Mouse (Mus musculus): ENCODE results near the gene Col23a1.

Gene Col23a1

DNA sequence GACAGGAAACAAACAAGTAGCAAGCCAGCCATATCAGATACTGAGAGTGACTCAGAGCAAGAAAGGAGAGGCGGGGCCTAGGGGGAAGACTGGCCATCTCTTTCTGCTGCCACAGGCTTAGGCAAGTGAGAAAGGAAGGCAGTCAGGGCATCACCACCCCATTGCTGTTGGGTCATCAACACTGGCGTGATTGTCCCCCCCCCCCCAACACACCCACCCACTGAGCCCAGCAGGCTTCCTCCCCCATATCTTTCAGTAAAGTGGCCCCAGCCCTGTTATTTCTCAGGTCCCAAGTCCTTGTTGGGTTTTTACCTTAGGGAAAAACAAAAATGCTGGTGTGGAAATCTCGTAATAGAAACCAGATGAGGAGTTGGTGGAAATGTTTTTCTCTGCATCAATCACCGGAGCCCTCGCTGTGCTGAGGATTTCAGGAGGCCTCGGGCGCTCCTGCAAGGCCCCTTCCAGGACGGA, 195.4 kb downstream of the Col23a1 start:
- DNase-seq (ENCODE audit: low spot score in 2 of 2), result no peak

DNA sequence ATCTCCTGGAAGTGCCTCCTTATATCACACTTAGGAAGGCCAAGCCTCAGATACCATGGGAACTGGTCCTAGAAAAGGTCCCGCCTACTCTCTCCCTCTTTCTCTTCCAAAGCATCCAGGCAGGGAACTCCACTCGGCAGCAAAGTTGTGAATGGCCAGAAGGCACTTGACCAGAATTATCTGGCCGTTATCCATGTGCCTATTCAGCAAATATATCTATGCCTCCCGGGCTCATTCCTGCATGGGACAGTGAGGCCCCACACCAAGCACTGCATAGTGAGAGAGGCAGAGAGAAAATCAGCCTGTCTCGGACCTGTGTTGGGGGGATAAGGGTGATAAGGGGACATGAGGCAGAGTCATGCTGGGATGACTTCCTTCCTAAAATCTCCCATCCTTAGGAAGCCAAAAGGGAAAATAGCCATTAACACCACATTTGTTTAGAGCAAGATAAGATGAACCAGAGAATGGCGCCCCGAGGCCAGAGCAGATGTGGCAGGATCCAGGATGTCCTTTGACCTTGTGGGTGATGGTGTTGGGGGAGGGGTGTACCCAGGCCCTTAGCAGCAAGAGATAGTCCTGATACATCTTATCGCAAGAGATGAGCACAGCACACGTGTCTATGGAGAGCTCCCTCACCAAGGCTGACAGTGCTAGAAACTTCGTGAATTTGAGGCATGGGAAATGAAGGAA, 196.2 kb downstream of the Col23a1 start:
- DNase-seq (ENCODE audit: low spot score in 2 of 2), result no peak

DNA sequence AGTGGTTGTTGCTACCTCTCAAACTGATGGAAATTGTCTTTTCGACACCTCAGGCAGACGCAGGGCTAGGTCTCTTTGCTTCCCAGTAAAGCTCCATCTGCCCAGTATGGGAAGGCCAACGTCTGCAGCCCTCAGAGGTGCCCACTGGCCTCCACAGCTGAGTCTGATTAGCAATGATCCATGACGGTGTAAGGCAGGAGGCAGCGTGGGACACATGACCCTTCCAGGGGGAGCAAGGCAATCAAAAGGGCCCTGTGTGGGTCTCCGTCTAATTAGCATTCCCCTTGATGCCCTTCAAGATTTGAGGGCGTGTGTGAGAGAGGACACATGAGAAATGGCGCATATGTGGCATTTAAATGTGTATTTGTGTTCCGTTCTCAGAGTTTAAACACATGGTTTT, 199.1 kb downstream of the Col23a1 start:
- DNase-seq (ENCODE audit: low spot score in 2 of 2), result no peak

DNA sequence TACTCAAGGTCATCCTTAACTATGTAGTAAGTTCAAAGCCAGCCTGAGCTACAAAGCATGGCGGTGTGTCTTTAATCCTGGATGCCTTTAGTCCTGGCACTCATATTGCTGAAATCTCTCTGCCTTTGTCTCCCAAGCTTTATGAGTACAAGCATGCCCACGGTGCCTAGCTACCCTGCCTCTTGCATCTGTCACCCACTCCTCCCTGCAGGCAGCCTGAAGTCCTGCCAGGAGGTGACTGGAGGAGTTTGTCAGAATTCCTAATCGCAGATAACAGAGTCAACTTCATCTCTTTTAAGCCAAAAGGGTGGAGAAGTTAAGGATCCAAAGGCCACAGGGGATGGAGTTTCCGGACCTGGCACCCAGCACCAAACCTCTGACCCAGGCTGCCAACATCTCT, 203.7 kb downstream of the Col23a1 start:
- DNase-seq (ENCODE audit: low spot score in 2 of 2), result no peak

DNA sequence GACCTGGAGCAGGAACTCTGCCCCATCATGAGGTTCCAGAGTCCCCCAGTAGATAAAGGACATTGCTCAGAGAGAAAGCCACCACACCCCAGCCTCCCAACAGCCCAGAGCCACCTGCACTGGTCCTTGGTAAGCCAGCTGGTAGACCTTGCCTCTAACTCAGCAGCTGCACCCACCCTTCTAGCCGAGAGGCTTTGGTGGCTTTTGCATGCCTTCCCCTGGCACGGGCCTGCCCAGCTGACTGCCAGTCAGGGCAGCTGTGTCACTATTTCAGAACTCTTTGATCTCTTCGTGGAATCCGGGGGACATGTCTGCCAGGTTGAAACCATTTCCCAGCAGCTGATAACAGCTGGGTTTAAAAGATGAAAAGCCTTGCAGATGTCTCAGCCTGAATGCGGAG, 204.5 kb downstream of the Col23a1 start:
- DNase-seq (ENCODE audit: low spot score in 2 of 2), result no peak

DNA sequence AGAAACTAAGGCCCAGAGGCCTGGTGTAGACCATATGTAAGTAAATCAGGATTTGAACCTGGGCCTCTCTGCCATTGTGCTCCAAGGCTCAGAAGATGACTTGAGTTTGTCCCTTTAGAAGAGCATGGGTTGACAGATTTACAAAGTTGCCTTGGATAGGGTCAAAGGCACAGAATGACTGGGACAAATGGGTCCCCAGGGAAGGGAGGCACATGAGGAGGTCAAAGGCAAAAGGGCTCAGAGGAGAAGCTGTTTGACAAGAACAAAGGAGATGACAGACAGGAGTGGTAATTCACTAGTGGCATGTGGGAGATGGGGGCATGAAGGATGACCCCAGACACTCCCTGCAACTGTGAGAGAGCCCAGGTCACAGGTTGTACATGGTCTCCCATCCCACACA, 210.1 kb downstream of the Col23a1 start:
- no peak for DNase-seq (ENCODE audit: low spot score in 2 of 2)

DNA sequence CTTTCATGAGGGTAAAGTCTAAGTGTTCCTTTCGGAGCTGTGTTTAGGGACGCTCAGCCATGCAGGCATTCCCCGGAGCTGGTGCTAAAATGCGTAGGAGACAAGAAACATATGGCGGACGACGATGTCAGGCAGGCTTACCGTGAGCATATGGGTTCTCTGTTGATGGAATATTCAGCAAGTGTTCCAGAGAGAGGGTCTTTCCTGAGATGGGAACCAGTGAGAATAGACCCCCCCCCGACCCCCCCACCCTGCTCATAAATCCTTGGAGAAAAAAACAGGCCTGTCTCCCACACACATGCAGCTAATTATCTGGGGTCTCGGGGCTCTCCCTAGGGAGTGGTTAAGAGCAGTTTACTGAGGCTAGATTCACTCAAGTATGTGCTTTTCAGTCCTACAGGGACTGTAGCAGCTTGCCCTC, 212.7 kb downstream of the Col23a1 start:
- DNase-seq (ENCODE audit: low spot score in 2 of 2), result no peak

DNA sequence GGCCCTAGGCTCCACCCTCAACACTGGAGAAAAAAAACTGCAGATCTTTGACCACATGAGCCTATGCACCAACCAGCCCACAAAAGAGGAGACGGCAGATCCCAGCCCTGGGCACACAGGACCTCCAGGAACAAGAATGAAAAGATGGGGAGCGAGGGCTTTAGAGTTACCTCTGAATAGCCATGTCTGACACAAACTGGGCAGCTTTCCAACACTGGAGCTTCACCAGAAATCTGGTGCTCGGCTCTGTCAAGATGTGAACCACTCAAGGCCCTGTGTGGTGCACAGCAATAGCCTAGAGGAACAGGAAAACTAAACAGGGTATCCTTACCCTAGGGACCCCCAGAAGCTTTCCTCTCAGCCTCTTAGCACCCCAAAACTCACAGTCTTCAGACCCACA, 215.2 kb downstream of the Col23a1 start:
- no peak for DNase-seq (ENCODE audit: low spot score in 2 of 2)

DNA sequence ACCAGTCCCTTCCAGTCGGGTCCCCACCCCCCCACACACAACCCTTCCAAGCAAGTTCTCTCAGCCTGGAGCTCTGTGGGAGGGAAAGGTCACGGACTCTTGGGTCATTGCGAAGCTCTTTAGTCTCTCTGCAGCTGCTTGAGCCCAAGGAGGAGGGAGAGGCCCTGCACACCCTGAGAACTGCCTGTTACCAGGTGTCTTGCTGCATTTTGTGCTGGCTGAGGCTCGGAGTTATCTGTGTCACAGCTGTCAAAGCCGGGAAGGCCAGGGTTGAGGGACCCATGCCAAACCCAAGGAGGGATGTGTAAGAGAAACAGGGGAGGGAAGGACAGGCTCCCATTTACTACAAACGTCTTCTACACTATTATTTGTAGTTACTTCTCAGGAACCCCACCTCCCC, 218.3 kb downstream of the Col23a1 start:
- no peak for DNase-seq (ENCODE audit: low spot score in 2 of 2)

DNA sequence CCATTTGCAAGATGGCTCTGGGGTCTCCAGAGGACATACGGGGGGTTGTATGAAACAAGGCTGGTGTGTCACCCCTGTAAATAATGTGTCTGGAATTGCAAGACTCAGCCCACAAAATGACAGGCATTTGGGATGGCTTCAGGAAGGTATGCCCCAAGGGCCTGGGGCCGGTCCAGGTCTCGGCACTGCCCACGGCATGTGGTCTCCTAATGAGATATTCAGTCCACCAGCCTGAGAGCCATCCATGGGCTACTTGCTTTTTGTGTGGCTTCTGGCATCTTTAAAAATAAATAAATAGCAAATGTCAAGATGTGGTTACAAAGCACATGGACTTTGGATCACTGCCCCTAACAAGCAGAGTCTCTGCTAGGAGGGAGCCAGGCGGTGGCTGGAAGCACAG, 219.5 kb downstream of the Col23a1 start:
- no peak for DNase-seq (ENCODE audit: low spot score in 2 of 2)

DNA sequence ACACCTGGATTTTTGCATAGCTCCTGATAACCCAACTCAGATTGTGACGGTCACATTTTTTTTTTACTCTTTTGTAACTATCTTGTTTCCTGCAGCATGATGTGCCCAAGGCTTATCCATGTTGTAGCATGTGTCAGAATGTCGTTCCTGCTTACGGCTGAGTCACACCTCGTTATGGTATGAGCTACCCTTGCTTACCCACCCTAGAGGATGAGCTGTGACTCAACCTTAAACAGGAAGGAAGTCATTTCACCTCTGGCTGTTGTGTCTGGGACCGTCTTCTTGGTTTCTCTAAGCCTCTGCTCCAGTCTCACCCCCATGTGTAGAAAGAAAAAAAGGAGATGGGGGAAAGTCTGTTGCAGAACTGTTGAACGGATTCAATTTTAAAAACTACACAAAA, 223.3 kb downstream of the Col23a1 start:
- no peak for DNase-seq (ENCODE audit: low spot score in 2 of 2)

DNA sequence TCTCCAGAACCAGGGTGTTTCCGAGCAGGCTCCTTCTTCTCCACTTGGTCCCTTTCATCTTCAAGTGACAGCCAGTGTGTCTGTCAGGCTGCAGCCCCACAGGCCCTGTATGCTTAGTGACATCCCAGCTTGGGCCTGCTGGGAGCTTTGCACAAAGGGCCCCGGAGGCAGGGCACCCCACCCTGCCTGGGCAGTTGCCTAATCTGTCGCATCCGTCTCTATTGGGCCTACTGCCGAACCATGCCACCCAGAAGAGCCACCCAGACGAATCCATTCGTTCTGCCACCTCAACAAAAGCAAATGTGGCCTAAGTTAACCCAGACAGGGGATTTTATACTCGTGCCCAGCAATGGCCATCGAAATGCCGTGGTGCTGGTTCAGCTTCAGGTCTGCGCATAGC, 225.6 kb downstream of the Col23a1 start:
- DNase-seq (ENCODE audit: low spot score in 2 of 2), result no peak

DNA sequence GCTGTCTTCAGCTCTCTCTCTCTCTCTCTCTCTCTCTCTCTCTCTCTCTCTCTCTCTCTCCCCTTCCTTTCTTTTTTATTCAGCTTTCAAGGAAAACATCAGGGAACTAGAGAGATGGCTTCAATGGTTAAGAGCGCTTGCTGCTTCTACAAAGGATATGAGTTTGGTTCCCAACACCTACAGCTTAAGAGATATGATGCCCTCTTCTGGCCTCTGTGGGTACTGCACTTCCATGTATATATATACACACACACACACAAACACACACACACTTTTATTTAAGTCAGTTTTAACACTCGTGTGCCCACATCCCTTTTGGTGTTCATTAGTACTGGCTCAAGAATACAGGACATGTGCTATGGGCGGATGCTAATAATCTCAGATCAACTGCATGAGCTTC, 228.4 kb downstream of the Col23a1 start:
- no peak for DNase-seq (ENCODE audit: low spot score in 2 of 2)

DNA sequence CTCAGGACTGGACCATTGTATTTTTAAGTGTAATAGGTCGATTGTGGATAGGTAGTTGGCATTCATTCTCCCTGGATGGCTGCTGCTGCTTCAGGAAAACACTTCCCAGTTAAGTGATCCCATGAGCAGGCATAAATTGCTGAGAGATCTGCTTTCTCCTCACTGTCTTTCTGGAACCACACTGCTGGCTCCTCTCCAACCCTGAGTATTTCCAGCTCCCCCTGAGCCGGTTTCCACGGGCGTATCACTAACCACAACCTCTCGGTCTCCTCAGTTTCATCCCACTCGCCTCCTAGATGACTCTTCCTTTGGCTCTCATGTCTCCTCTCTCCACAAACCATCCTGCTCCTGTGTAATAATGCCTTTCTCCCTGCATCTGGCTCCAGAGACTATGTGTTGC, 228.9 kb downstream of the Col23a1 start:
- DNase-seq (ENCODE audit: low spot score in 2 of 2), result no peak

DNA sequence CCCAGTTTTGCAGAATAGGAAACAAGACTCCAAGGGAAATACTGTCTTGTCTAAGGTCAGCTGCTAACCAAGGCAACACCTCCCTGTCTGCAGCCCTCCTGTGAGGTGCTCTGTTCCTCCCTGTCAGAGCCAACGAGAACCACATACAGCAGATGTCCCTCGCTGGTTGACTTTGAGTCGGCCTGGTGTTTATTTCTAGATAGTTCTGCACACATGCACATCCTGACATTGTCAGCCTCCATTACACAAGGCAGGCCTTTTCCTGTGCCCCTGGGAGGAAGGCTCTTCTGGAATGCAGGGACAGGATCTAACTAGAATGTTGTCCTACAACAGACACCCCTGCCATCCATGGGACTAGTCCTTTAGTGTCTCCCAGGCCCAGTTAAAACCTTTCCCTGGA, 231.7 kb downstream of the Col23a1 start:
- DNase-seq (ENCODE audit: low spot score in 2 of 2), result no peak

DNA sequence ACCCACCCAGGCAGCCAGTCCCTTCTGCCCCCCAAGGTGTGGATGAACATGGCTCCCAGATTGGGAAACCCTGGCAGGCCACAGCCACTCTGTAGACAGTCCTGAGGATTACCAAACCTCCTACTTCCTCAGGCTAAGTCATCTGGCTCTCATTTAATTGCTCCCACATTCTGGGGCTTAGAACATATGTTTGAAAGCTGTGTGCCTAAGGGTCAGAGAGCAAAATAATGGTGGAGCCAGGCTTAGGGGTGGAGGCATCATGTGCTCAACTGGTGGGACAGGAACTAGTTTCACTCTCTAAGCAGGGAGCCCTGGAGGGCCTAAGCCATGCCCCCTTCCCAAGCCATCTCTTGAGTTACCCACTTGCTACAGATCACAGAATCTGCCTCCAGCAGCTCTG, 233.5 kb downstream of the Col23a1 start:
- DNase-seq (ENCODE audit: low spot score in 2 of 2), result no peak

DNA sequence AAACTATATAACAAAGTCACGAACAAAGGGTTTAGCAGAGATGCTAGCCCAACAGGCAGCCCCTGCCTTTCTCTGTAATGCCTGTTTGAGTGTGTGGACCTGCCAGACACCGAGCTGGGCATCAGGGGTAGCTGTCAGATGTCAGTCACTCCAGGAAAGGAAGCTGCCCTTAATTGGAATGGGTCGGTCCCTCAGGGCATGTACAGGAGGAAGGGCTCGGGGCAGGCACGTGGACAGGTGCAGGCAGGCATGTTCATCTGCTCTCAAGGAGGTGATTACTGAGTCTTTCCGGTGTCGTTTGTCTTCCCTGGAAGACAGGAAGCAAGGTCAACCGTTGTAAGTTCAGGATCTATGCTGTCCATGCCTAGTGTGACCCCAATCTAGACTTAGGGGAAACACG, 233.9 kb downstream of the Col23a1 start:
- no peak for DNase-seq (ENCODE audit: low spot score in 2 of 2)

DNA sequence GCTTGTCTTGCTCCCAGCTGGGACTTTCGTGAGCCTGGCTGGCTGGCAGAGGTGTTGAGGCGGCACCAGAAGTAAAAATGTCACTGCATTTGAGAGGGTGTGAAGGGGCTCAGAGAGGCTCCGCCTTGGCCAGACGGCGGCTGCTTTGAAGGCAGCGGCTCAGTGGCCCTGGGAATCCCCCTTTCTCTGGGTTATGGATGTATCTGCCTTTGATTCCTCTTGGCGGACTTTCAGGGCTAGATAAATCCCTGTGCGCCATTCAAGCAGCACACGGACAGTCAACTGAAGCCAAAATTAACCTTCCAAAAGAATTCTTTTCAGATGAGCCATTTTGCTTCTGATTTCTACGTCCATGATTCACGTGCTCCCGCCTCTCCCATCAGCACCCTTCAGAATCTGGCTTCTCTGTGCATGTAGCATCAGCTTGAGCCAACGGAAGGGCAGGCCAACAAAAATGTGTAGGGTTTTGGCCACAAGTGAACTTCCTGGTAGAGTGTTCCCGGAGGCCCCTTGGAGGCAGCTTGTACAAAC, 237.0 kb downstream of the Col23a1 start:
- DNase-seq (ENCODE audit: low spot score in 2 of 2), result no peak

DNA sequence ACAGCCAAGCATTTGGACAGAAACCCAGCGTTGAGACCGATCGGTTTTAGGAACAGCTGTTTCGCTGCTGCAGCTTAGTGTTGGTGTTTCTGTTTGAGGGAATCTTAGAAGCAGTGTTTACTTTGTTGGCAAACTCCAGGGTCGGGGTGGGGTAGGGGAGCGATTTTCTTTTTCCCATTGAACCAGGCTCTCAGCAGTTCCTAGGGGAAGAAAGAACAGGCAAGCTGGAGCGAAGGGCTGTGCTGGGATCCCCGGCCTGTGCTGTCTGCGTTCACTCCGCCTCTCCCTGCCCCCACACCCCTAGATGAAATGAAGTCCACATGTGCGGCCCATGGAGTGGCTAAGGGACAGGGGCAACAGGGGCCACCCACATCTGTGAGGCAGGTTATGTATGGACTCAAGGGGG, 243.4 kb downstream of the Col23a1 start:
- no peak for DNase-seq (ENCODE audit: low spot score in 2 of 2)

DNA sequence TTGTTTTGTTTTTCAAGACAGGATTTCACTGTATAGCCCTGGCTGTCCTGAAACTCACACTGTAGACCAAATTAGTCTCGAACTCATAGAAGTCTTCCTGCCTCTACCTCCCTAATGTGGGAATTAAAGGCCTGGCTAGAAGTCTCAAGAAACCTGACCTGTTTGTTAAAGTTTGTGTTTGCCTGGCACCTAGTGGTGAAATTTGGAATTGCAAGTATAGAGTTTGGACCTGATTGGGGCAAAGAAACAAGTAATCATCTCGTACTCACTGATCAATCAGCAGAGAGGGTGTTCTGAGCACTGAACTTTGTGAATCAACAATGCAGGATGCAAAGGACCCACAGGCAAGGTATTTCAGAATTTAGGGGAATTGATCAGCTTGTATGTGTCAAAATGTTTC, 244.6 kb downstream of the Col23a1 start:
- DNase-seq (ENCODE audit: low spot score in 2 of 2), result peak in 1 of 2 experiments; percentile 37

DNA sequence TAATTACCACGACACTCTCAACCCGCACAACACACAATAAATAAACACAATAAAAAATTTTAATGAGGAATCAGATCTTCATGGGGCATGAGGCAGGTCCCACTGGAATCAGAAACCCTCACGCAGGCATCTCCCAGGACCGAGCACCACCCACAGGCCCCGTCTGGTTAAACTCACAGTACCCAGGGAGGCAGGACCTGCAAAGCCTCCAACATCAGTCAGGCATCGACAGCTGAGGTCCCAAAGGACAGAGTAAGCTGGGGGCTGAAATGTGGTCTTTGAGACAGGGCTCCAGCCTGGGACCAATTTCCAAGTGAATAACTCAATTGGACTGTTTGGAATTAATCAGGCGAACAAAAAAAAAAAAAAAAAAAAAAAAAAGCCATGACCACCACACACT, 248.7 kb downstream of the Col23a1 start:
- DNase-seq (ENCODE audit: low spot score in 2 of 2), result no peak

DNA sequence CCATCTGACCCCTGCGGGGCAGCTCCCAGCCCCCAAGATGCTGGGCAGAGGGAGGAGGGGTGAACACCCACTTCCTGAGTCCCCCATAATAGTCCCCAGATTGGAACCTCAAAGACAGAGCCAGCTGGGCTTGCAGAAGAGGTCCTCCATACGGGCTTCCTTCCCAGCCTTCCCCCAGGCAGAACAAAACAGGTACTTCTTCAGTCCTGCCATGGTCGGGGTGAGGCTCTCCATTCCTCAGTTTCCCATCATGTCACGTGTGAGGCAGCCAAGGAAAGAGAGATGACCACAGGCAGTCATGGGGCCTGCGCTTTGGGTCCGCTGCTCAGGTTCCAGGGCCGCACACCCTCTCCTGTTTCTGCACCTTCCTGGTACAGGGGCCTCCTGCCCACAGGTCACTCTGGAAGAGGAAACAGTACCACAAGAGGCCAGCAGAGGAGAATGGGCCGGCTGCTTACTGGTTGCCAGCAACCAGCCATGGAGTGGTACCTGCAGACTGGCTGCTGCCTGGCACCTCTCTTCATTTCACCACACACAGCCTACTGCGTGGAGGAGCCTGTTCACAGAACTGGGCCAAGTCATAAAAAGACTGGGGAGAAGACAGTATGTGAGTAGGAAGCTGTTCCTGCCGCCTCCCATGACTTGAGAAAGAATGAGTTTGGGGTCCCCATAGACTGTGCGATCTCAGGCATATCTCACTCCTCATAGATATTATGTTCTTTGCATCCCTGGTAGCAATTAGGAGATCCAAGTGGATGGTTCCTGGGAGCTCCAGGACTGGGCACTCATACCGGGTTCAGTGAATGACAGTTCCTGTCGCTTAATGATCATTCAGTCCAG, 249.4 kb downstream of the Col23a1 start:
- no peak for DNase-seq (ENCODE audit: low spot score in 2 of 2)

DNA sequence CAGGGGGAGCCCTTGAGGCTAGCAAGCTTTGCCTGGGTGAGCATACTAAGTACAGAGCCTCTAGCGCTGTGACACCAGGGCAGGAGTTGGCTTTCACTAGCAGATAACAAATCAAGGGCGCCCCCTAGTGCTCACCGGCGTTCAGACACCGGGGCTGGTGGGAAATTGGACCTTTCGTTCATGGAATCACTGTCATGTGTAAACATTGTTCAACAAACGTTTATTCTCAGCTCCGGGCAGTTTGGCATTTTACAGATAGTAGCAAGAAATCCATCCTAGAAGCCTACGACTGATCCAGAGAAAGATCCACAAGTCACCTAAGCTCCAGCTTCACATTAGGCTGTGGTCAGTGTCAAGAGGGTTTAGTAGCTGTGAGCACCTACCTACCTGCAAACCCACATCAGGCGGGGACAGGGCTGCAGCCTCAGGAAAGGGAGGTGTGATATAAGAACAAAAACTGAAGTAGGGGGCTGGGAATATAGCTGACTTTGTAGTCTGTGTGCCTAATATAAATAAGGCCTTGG, 250.1 kb downstream of the Col23a1 start:
- DNase-seq (ENCODE audit: low spot score in 2 of 2), result peak; percentile 89 to 93

All from spleen, postnatal 36 days (tissue).